Mouse (Mus musculus) adrenal gland, adult (tissue): ENCODE data around the gene Ogfod2.

Source experiments
- DNase-seq, 2 experiments: peaks; one replicate each; pipeline ENCODE4 v3.0.0; 2022 to 2023; ENCODE audit warnings: low spot score in 1 of 2; ENCODE audit not compliant: inconsistent age in 2 of 2

The Ogfod2 gene

GRCm38 (mm10) chr5:124093852-124094604, 18.1 kb upstream of the Ogfod2 start:
- no peak for DNase-seq

GRCm38 (mm10) chr5:124095077-124095581, 17.0 kb upstream of the Ogfod2 start:
- no peak for DNase-seq

GRCm38 (mm10) chr5:124095596-124096232, 16.4 kb upstream of the Ogfod2 start, which contains the start of gene Abcb9:
TSS of gene Abcb9 (minus strand) at chr5:124095798.
- DNase-seq = peak; percentile 99 to 100

GRCm38 (mm10) chr5:124098923-124099322, 13.2 kb upstream of the Ogfod2 start:
- DNase-seq = no peak

- no peak for DNase-seq
Observed at GRCm38 (mm10) chr5:124100128-124101044, 11.7 kb upstream of the Ogfod2 start.

GRCm38 (mm10) chr5:124102326-124102725, 9.8 kb upstream of the Ogfod2 start:
- DNase-seq = no peak

- no peak for DNase-seq
Observed at GRCm38 (mm10) chr5:124103020-124103419, 9.1 kb upstream of the Ogfod2 start.

GRCm38 (mm10) chr5:124103552-124103951, 8.5 kb upstream of the Ogfod2 start:
- no peak for DNase-seq

- DNase-seq = peak; percentile 57 to 79
Observed at GRCm38 (mm10) chr5:124111077-124111741, 888 bp upstream of the Ogfod2 start.

GRCm38 (mm10) chr5:124112531-124112930, 434 bp downstream of the Ogfod2 start:
- no peak for DNase-seq

GRCm38 (mm10) chr5:124113030-124113429, 933 bp downstream of the Ogfod2 start:
- DNase-seq = peak; percentile 88 to 92

- peak in 1 of 2 experiments; percentile 27 for DNase-seq
Observed at GRCm38 (mm10) chr5:124114276-124115025, 2.4 kb downstream of the Ogfod2 start.

- DNase-seq = no peak
Observed at GRCm38 (mm10) chr5:124115531-124115930, 3.4 kb downstream of the Ogfod2 start.

GRCm38 (mm10) chr5:124115990-124116845, 4.1 kb downstream of the Ogfod2 start, which contains the start of gene Arl6ip4:
TSS of gene Arl6ip4 (plus strand) at chr5:124116089.
- peak; percentile 76 to 92 for DNase-seq

- DNase-seq = no peak
Observed at GRCm38 (mm10) chr5:124119204-124119603, 7.1 kb downstream of the Ogfod2 start.

- DNase-seq = no peak
Observed at GRCm38 (mm10) chr5:124122357-124122756, 10.3 kb downstream of the Ogfod2 start.

GRCm38 (mm10) chr5:124125093-124125492, 13.0 kb downstream of the Ogfod2 start:
- DNase-seq = no peak

GRCm38 (mm10) chr5:124134261-124134660, 22.2 kb downstream of the Ogfod2 start:
- DNase-seq = no peak

GRCm38 (mm10) chr5:124138066-124138465, 26.0 kb downstream of the Ogfod2 start:
- DNase-seq = no peak
